Mouse (Mus musculus) Patski (cell line): ENCODE data around the gene Slc38a8. TPM values are rescaled to one million over a fixed set of nuclear protein-coding genes. Genes with fewer than 3 reads are reported as not detected.

Experiments used
- ATAC-seq: fragments of 100-300 bp; one replicate; pipeline ENCODE4 v1.8.0; 2021
- CTCF ChIA-PET: fragments of 350-600 bp; sonication (Branson Sonifier 250); formaldehyde crosslinking; loops from one replicate; lab custom pipeline; 2022; ENCODE audit warnings: inconsistent platforms; lab: Charles Lee
- POLR2A ChIA-PET: fragments of 350-600 bp; sonication (Branson Sonifier 250); formaldehyde crosslinking; loops from one replicate; lab custom pipeline; 2022; ENCODE audit warnings: antibody characterized with exemption, inconsistent platforms; lab: Charles Lee
- DNase-seq: peaks from one replicate; pipeline ENCODE4 v3.0.0-alpha.2; 2011; ENCODE audit warnings: low read depth, low spot score
- H3K27me3 ChIP-seq: fragments of 371-371 bp; one replicate; pipeline ENCODE4 v1.5.1; 2021
- CTCF ChIP-seq: fragments of 100-300 bp; IDR thresholded peaks from one replicate; pipeline ENCODE4 v1.5.1; 2021
- in situ Hi-C: fragments of 300-500 bp; cut with MboI; formaldehyde crosslinking; loops from 3 replicates; pipeline ENCODE4 v1.11.1; 2018; ENCODE audit warnings: low pct_unique_long_range_greater_than_20kb, mixed read lengths
- polyA plus RNA-seq: library from polyadenylated mRNA; unstranded; gene quantifications from one replicate; pipeline ENCODE4 v1.2.3, GENCODE M21; 2021

Slc38a8 gene
- polyA plus RNA-seq, 1 experiment from 2014 or later: not detected

- peaks cover 10% of the 10 kb centered on the region for H3K27me3 ChIP-seq
- peak; percentile 21 for ATAC-seq
- DNase-seq: no peak
- in situ Hi-C loops: loop anchor here (5.0 kb wide), 2 partner anchors 45 to 85 kb away; no protein-coding TSS in a partner anchor
- TF ChIP-seq CTCF: no peak
- CTCF ChIA-PET: interaction anchor here (1.9 to 2.5 kb wide), 2 partner anchors 10 to 84 kb away, joined by 8 to 13 read pairs; no protein-coding TSS in a partner anchor
- POLR2A ChIA-PET: no interaction called here
These were observed 4.7 kb downstream of the Slc38a8 start for GRCm38 (mm10) chr8:119496848-119497247.

GRCm38 (mm10) chr8:119487093-119487492, 14.4 kb downstream of the Slc38a8 start:
- in situ Hi-C loops: no loop called here
- ChIA-PET POLR2A (no interaction called here), CTCF (no interaction called here)
- H3K27me3 ChIP-seq: peaks cover 3% of the 10 kb centered on the region
- ATAC-seq (no peak), DNase-seq (no peak)
- TF ChIP-seq CTCF: no peak

- CTCF ChIA-PET: no interaction called here
- peaks cover 3% of the 10 kb centered on the region for H3K27me3 ChIP-seq
- DNase-seq (no peak), ATAC-seq (no peak)
- in situ Hi-C loops: no loop called here
- no peak for TF ChIP-seq CTCF
- POLR2A ChIA-PET: no interaction called here
These were observed 17.2 kb downstream of the Slc38a8 start for GRCm38 (mm10) chr8:119484145-119484896.

GRCm38 (mm10) chr8:119478684-119479083, 22.8 kb downstream of the Slc38a8 start:
- no peak for TF ChIP-seq CTCF
- in situ Hi-C loops: no loop called here
- H3K27me3 ChIP-seq: peaks cover 19% of the 10 kb centered on the region
- ChIA-PET POLR2A (no interaction called here), CTCF (interaction anchor here (1.3 kb wide), 1 partner anchor 13 kb away, joined by 4 read pairs; no protein-coding TSS in a partner anchor)
- DNase-seq (no peak), ATAC-seq (no peak)

GRCm38 (mm10) chr8:119468091-119468490, 33.4 kb downstream of the Slc38a8 start:
- no peak for TF ChIP-seq CTCF
- H3K27me3 ChIP-seq: peaks cover 25% of the 10 kb centered on the region
- in situ Hi-C loops: no loop called here
- ChIA-PET CTCF (no interaction called here), POLR2A (no interaction called here)
- DNase-seq (no peak), ATAC-seq (no peak)

GRCm38 (mm10) chr8:119466794-119467193, 34.7 kb downstream of the Slc38a8 start:
- ChIA-PET POLR2A (no interaction called here), CTCF (no interaction called here)
- ATAC-seq: no peak
- no peak for TF ChIP-seq CTCF
- DNase-seq: no peak
- peaks cover 25% of the 10 kb centered on the region for H3K27me3 ChIP-seq
- in situ Hi-C loops: no loop called here

- POLR2A ChIA-PET: no interaction called here
- no peak for DNase-seq
- CTCF ChIA-PET: no interaction called here
- no peak for TF ChIP-seq CTCF
- ATAC-seq: no peak
- in situ Hi-C loops: no loop called here
- peaks cover 25% of the 10 kb centered on the region for H3K27me3 ChIP-seq
These were observed 35.4 kb downstream of the Slc38a8 start for GRCm38 (mm10) chr8:119466105-119466504.

- POLR2A ChIA-PET: no interaction called here
- DNase-seq (no peak), ATAC-seq (no peak)
- H3K27me3 ChIP-seq: peaks cover 16% of the 10 kb centered on the region
- no peak for TF ChIP-seq CTCF
- CTCF ChIA-PET: no interaction called here
- in situ Hi-C loops: no loop called here
These were observed 37.8 kb downstream of the Slc38a8 start for GRCm38 (mm10) chr8:119463709-119464108.

- ChIA-PET CTCF (no interaction called here), POLR2A (no interaction called here)
- no peak for ATAC-seq
- no peak for DNase-seq
- TF ChIP-seq CTCF: no peak
- in situ Hi-C loops: no loop called here
- peaks cover 16% of the 10 kb centered on the region for H3K27me3 ChIP-seq
These were observed 40.1 kb downstream of the Slc38a8 start for GRCm38 (mm10) chr8:119461356-119461755.

GRCm38 (mm10) chr8:119459724-119460123, 41.8 kb downstream of the Slc38a8 start:
- peaks cover 10% of the 10 kb centered on the region for H3K27me3 ChIP-seq
- in situ Hi-C loops: no loop called here
- TF ChIP-seq CTCF: no peak
- ChIA-PET CTCF (no interaction called here), POLR2A (no interaction called here)
- ATAC-seq (no peak), DNase-seq (no peak)

GRCm38 (mm10) chr8:119456045-119456444, 45.5 kb downstream of the Slc38a8 start:
- no peak for ATAC-seq
- DNase-seq: no peak
- in situ Hi-C loops: no loop called here
- ChIA-PET POLR2A (no interaction called here), CTCF (interaction anchor here (0.6 to 3.7 kb wide), 4 partner anchors 10 to 149 kb away, joined by 3 to 14 read pairs (median 4); partner anchors contain the start of gene Taf1c)
- no peak for TF ChIP-seq CTCF
- no peaks in the 10 kb centered on the region for H3K27me3 ChIP-seq
